Mouse (Mus musculus) liver, postnatal 0 days (tissue): ENCODE results near the gene Plekho2.

Source experiments
- CTCF ChIP-seq: sonication (generic); IDR thresholded peaks from 2 replicates; pipeline ENCODE4 v1.5.1; 2016; ENCODE audit warnings: antibody characterized with exemption, low read depth
- EP300 ChIP-seq: IDR thresholded peaks from 2 replicates; pipeline ENCODE4 v1.6.1; 2016; ENCODE audit warnings: antibody characterized with exemption, low read depth, mild to moderate bottlenecking

DNA sequence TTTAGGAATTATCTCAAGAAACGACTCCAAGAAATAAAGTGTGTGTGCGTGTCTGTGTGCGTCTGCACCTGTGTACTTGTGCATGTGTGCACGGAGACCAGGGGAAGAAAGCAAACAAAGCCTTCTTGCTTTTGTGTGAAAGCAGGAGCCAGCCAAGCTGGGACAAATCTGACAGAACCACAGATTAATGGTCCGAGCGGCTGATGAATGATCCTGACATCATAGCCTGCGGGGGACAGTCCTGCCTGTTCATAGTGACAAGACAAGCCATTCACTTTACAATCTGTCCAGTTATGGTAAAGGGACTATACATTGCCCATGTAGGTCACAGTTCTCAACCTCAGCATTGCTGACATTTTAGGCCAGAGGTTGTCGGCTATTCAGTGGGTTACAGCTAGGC, 31.5 kb downstream of the Plekho2 start:
- TF ChIP-seq CTCF (no peak), EP300 (no peak)
